Mouse (Mus musculus): ENCODE measurements around the gene Secisbp2l.

Secisbp2l gene

GRCm38 (mm10) chr2:125781978-125782718 lies 522 bp downstream of the Secisbp2l start:
- DNase-seq = no peak

DNA sequence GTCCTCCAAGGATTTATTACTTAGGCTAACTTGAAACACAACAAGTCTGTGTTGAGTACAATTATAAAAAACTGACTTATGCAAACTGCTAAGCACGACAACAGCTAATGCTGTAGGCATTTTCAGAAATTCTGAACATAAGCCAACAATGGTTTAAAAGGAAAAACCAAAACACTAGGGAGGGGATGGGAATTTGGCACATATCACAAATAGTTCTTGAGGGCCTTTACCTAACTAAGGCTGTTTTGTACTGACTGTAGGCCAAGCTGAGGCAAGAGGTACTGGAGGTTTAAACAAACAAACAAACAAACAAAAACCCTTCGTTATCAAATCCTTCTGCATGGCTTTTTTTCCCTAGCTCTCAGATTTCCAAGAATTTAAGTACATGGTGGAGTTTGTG lies 1.7 kb downstream of the Secisbp2l start:
- DNase-seq = no peak

DNA sequence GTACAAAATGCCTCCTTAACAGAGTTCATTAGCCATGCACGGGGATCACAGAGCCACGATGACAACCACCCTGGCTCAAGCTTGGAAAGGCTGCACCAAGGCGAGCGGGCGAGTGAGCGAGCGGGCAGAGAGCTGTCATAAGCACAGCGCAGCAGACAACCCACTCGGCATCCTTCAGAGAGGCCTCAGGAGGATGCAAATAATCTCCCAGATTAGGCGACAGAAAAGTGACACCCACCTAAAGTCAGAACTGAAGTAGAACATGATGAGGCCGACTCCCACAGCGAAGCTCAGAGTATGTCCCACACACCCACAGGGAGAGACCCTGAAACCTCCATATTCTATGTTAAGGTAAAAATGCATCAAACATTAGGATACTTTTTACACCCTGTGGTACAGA lies 4.3 kb downstream of the Secisbp2l start:
- no peak for DNase-seq

DNA sequence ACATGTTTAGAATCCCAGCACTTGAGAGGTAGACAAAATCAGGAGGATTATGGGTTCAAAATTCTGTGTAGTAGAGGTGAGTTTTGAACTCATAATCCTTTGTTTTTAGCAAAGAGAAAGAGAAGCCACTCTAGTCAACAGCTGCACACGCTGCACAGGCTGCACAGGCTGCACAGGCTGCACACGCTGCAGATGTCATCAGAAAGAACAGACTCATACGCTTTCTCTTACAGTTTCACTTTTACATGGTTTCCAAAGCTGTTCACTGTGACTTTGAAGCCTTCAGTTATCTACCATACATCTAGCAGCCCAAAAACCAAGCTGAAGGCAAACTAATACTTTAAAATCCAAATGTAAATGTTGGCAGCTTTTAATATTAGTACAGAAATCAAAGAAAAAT lies 5.7 kb downstream of the Secisbp2l start:
- no peak for DNase-seq

- DNase-seq = no peak
Observed at GRCm38 (mm10) chr2:125775661-125776060, 7.0 kb downstream of the Secisbp2l start.

DNA sequence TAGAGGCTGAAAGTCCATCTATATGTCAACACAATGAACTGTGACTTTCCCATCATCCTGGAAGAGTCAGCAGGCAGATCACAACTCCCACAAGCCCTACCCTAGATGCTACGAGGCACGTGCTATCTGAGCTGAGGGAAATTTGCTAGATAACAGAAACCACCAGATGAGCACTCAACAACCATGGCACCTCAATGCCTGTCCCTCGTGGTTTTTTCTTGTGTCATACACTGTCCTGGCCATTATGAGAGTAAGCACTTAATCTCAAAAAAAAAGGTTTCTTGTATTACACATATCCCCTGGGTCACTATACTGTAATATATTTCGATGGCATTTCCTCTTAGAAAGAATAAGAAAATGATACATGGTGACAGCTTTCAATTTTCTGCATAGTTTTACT lies 7.8 kb downstream of the Secisbp2l start:
- no peak for DNase-seq

DNA sequence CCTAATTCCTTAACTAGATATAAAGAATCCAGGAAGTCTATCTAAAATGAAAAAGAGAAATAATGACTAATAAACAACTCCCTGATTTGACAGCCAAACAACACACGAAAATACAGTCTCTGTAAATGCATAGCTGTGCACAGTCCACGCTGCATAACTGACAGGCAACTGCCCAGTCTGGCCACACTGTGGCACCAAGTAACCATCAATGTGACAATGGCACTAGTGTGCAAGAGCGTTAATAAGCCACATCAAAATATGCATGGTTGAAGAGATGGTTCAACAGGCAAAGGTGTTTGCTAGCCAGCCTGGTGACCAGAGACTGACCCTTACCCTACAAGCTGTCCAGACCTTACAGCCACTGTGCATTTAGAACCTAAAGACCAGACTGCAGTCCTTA lies 17.6 kb downstream of the Secisbp2l start:
- DNase-seq = no peak

GRCm38 (mm10) chr2:125764531-125764930 lies 18.1 kb downstream of the Secisbp2l start:
- DNase-seq = no peak

- DNase-seq = no peak
Observed at GRCm38 (mm10) chr2:125749330-125749729, 33.3 kb downstream of the Secisbp2l start.

- DNase-seq = no peak
Observed at GRCm38 (mm10) chr2:125739338-125739737, 43.3 kb downstream of the Secisbp2l start.

DNA sequence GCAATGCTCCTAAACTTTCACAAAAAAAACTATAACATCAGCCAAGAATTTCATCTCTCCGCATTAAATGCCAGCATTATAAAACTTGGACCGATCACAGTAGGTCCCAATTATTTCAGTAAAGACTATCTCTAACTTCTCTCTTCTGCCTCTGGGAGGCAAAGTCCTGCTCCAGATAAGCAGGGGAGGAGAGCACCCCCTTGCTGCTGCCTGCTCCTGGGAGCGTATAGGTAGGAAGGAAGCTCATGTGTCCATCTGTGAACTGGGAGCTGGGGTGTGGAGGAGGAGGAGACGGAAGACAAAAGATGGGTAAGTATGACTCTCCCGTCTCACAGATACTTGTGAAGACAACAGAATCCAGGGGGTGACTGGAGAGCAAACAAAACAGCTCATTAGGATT lies 44.0 kb downstream of the Secisbp2l start:
- no peak for DNase-seq

GRCm38 (mm10) chr2:125736025-125736343 lies 46.7 kb downstream of the Secisbp2l start:
- no peak for DNase-seq

DNA sequence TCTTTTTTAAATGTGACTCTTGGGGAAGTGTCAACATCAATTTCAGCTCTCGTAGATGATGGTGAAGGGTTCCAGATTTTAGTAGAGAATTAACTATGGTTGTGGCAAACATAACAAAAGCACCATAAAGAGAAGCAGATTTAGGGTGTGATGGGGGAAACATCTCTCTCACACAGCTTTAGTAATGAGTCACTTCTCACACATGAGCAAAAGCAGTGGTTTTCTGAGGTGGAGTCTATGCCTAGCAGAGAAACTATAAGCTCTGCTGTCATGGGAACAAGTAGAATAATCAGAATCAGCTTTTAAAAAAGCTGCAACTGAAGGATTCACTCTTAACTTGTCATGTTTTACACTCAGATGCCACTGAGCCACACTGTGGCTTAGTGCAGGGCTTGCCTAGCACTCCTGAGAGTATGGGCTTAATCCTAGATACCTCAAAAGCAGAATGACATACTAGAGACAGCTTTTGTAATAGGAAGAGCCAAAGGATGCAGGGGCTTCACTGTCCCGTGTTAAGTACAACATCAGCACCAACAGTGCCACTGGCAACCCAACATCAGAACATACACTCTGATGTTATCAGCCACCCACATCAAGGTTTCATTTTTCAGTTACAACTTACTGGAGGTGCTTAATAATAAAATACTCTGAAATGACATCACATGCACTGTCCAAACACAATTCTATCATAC lies 47.2 kb downstream of the Secisbp2l start:
- DNase-seq = no peak

GRCm38 (mm10) chr2:125734741-125735140 lies 47.9 kb downstream of the Secisbp2l start:
- no peak for DNase-seq

DNA sequence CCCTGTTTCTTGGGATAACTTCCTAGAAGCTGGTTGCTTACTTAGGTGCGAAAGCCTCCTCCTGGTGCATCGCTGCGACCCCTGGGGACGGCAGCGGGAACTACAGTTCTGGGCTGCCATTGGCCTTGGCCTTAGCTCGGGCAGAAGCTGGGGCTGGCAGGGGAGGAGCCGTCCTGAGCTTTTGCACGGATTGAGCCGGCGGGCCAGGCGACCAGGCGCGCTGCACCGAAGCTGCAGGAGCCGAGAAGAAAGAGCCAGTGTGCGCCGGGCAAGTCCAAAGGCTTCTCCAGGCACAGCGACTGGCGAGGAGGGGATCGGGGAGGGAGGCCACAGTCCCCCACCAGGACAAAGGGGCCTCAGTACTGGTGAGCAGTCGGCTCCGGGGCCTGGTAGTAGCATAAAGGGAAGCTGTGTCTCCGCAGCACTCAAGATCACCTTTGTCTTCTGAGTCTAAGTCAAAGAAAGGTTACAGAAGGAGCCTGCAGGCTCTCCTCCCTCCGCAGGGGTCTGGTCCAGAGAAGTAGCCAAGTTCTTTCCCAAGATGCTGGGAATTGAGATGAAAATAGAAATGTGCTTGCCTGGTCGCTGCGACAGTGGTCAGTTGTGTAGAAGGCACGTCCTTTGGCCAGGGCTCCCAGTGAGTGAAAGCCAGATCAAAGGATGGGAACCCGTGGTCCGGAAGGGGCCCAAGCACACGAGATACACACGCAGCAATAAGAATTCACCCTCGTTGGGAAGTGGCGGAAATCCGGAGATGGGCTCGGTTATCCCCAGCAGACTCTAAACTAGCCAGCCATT lies 50.7 kb downstream of the Secisbp2l start:
- DNase-seq = peak; percentile 91

GRCm38 (mm10) chr2:125724546-125725114 lies 58.0 kb downstream of the Secisbp2l start:
- DNase-seq = peak; percentile 12

GRCm38 (mm10) chr2:125724086-125724430 lies 58.6 kb downstream of the Secisbp2l start, which contains the start of gene Shc4:
TSS of gene Shc4 (minus strand) at chr2:125724148.
- DNase-seq = no peak

DNA sequence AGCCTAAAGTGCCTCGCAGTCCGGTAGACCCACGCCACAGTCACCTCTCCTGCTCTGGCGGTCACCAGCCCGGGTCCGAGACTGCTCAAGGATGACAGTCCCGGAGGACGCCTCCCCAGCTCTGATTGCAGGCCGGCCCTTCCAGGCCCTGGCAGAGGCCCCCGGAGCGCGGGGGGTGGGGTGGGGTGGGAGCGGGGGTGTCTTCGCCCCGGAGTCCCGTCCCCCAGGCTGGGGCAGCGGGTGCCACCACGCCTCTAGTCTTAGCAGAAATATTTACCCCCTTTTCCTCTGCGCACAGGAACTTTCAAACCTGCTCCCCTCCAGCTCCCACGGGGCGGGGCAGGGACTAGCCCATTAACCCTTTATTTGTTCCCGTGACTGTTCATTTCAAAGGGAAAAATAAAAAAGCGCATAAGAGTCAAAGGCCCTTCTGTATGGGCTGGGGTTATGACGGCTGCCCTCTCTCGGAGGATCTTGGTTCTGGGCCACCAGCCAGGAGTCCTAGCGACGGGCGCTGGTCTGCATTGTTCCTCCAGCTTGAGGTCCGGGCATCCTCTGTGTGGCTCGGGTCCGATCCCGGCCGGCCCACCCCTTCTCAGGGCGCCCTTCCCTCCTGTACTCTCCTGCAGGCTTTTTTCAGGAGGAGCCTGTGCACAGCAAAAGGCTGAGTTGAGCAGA lies 59.1 kb downstream of the Secisbp2l start:
- DNase-seq = peak; percentile 28

DNA sequence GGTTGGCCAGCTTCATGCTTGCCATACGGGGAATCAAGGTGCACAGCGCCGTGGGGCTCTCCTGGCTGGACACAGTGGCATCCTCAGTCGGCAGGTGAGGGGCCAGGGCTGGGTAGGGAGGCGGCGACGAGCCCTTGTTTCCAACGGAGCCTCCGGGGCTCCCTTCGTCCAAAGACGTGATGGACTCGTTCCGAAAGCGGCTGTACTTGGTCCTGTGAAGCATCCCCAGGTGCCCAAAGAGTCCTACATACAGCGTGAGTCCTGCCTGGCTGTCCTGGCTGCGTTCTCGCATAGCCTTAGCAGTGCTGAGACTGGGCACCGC lies 59.6 kb downstream of the Secisbp2l start:
- no peak for DNase-seq

DNA sequence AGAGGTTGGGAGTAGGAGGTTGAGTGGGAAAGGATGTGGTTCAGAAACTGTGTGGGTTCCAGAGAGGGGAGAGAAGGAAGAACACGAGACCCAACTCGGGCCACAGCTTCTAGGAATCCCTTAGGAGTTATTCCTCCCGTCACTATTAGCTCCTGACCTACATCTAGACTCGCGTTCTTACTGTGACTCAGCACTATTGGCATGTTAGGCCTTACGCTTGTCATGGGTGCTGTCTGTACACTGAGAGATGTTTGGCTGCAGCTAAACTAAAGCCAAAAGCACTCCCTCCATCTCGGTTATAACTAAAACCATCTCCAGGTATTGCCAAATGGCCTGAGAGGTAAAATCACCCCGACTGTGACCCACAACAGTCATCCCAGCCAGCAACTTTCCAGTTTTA lies 66.1 kb downstream of the Secisbp2l start:
- no peak for DNase-seq

DNA sequence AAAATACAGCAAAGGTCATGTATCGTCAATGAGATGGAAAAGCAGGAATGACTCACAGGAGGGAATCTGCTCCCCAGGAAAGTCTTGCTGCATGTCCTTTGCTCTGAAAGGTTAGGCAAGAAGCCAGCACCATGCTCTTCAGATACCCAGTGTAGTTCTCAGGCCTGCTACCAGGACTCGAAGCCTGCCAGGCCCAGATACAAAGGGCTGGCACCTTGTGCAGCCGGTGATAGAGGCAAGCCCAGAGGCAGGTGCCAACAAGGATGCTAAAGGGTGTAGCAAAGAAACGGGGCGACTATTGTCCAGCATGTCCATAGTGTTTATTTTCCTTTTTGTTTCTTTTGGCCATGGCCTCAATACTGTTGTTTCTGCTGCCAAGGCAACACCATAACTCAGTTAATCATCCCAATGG lies 76.2 kb downstream of the Secisbp2l start:
- DNase-seq = no peak

- DNase-seq = no peak
Observed at GRCm38 (mm10) chr2:125704907-125705631, 77.6 kb downstream of the Secisbp2l start.

Measured in kidney, adult 11 months (tissue).